Mouse (Mus musculus) megakaryocyte, embryonic 14.5 days (primary cell): ENCODE results near the gene Parva.

Experiments used
- FLI1 ChIP-seq: IDR thresholded peaks from 2 replicates; pipeline ENCODE4 v1.6.1; 2012; ENCODE audit warnings: low read length, inconsistent platforms, mixed read lengths
- GATA1 ChIP-seq: IDR thresholded peaks from 3 replicates; pipeline ENCODE4 v1.6.1; 2012; ENCODE audit warnings: mixed read lengths, low read length, inconsistent platforms, borderline replicate concordance

GRCm38 (mm10) chr7:112512895-112513294, 85.6 kb downstream of the Parva start:
- TF ChIP-seq GATA1 (no peak), FLI1 (no peak)
